Mouse (Mus musculus) leukemia stem cell, adult 10-12 weeks (primary cell): ENCODE data around the gene Gda. TPM values are rescaled to one million over a fixed set of nuclear protein-coding genes. Genes with fewer than 3 reads are reported as not detected.

Experiments
- polyA plus RNA-seq: library from polyadenylated mRNA; stranded (reverse); fragments of >175 nt; gene quantifications from 2 replicates; pipeline ENCODE4 v1.2.3, GENCODE M21; 2012; ENCODE audit warnings: low replicate concordance

Gda gene
- 5.6 and 20.6 TPM in 2 replicates for polyA plus RNA-seq

DNA sequence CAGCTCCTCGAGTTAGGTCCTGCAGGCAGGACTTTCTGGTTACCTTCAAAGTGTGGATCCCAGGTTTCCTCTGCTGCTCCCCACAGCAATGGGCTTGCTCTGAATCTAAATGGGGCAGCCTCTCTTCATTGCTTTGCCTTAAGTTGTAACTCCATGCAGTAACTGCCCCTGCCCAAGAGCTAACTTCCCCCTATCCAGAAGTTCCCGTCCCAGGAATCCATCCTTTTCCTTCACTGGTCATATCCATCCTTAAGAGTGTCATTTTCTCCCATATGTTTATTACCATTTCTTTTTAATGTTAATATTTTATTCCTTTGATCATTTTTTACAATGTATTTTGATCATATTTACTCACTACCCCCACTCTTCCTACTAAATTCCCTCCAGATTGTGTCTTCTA is at the start of gene Gda:
Gda (minus strand) TSS at position 101 of the 400 bp plus-strand sequence.

Other genes with a start within 250 kb of the Gda start
- gene Zfand5, start 201.2 kb downstream of the Gda start, polyA plus RNA-seq = 18.4 and 22.1 TPM in 2 replicates
- 0.43 and 0.61 TPM in 2 replicates for gene 1110059E24Rik, start 179.5 kb upstream of the Gda start, polyA plus RNA-seq
- 6.2 and 8.5 TPM in 2 replicates for gene Abhd17b, start 179.7 kb upstream of the Gda start, polyA plus RNA-seq